Mouse (Mus musculus) lung, postnatal 0 days (tissue): ENCODE measurements around the gene Yars.

ENCODE experiments used
- CTCF ChIP-seq: IDR thresholded peaks from 2 replicates; pipeline ENCODE4 v1.5.1; 2016; ENCODE audit warnings: antibody characterized with exemption, mild to moderate bottlenecking
- EP300 ChIP-seq: IDR thresholded peaks from 2 replicates; pipeline ENCODE4 v1.6.1; 2016; ENCODE audit warnings: antibody characterized with exemption, mild to moderate bottlenecking, control low read depth

- TF ChIP-seq EP300 (no peak), CTCF (no peak)
Measured at GRCm38 (mm10) chr4:129145411-129145810, 44.1 kb upstream of the Yars start.
